Mouse (Mus musculus) embryonic facial prominence, embryonic 12.5 days (tissue): ENCODE data around the gene Rps19. TPM values are rescaled to one million over a fixed set of nuclear protein-coding genes. Genes with fewer than 3 reads are reported as not detected.
A peak's percentile ranks its signal among the peaks of the same experiment; 100 is the strongest.

Source experiments
- ATAC-seq: fragments of 200-750 bp; cut with Nextera tagmentation; 2 replicates; pipeline ENCODE4 v1.8.0; 2017; ENCODE audit not compliant: insufficient number of reproducible peaks, insufficient read depth, low FRiP score, low TSS enrichment
- H3K27ac ChIP-seq: fragments of 300-500 bp; sonication (generic); 2 replicates; pipeline ENCODE4 v1.5.1; 2016; ENCODE audit warnings: mild to moderate bottlenecking
- H3K27me3 ChIP-seq: fragments of 300-500 bp; sonication (generic); 2 replicates; pipeline ENCODE4 v1.6.1; 2016; ENCODE audit warnings: mild to moderate bottlenecking, moderate library complexity
- H3K36me3 ChIP-seq: fragments of 300-500 bp; sonication (generic); 2 replicates; pipeline ENCODE4 v1.6.1; 2016; ENCODE audit warnings: mild to moderate bottlenecking
- H3K4me1 ChIP-seq: fragments of 300-500 bp; sonication (generic); 2 replicates; pipeline ENCODE4 v1.6.1; 2016
- H3K4me2 ChIP-seq: fragments of 300-500 bp; sonication (generic); replicated peaks from 2 replicates; pipeline ENCODE4 v1.6.1; 2016; ENCODE audit warnings: mild to moderate bottlenecking, moderate library complexity
- H3K4me3 ChIP-seq: fragments of 300-500 bp; sonication (generic); 2 replicates; pipeline ENCODE4 v1.5.1; 2016; ENCODE audit warnings: mild to moderate bottlenecking
- H3K9ac ChIP-seq: fragments of 300-500 bp; sonication (generic); 2 replicates; pipeline ENCODE4 v1.6.1; 2016; ENCODE audit warnings: mild to moderate bottlenecking, moderate library complexity
- H3K9me3 ChIP-seq: fragments of 300-500 bp; sonication (generic); 2 replicates; pipeline ENCODE4 v1.6.1; 2016; ENCODE audit warnings: mild to moderate bottlenecking, moderate library complexity
- WGBS: fragments of 180-500 bp; shearing (Covaris S2); methylation state at CpG from one replicate; pipeline ENCODE4 v1.1.7; 2016; 5-methylcytosine and 5-hydroxymethylcytosine counted together
- polyA plus RNA-seq: library from polyadenylated mRNA; unstranded; fragments of >200 nt; fragmentation: Nextera tagmentation; extraction: Ambion mirVana; gene quantifications from 2 replicates; pipeline ENCODE4 v1.2.1, GENCODE M21; 2016

The Rps19 gene
- polyA plus RNA-seq, 1 experiment from 2014 or later: 2,196 TPM

- no peak overlapping the region for H3K27ac ChIP-seq
- H3K27me3 ChIP-seq: no peaks in the 10 kb centered on the region
- no peak overlapping the region for H3K9ac ChIP-seq
- H3K36me3 ChIP-seq: no peaks in the 10 kb centered on the region
- no peak overlapping the region for H3K4me2 ChIP-seq
- H3K4me3 ChIP-seq: no peak overlapping the region
- peaks cover 16% of the 10 kb centered on the region; the same call in 1 of the 2 replicates for H3K4me1 ChIP-seq
- no peaks in the 10 kb centered on the region for H3K9me3 ChIP-seq
- no peak for ATAC-seq
- WGBS: 44% methylated on average over 3 of the region's 3 CpGs
Observed at GRCm38 (mm10) chr7:24877588-24877987, 6.6 kb upstream of the Rps19 start.

GRCm38 (mm10) chr7:24879620-24880019 lies 4.6 kb upstream of the Rps19 start:
- Histone ChIP-seq H3K4me2 (no peak overlapping the region), H3K36me3 (no peaks in the 10 kb centered on the region), H3K4me1 (peaks cover 16% of the 10 kb centered on the region; the same call in 1 of the 2 replicates), H3K27me3 (no peaks in the 10 kb centered on the region), H3K9me3 (no peaks in the 10 kb centered on the region), H3K27ac (no peak overlapping the region), H3K4me3 (no peak overlapping the region), H3K9ac (no peak overlapping the region)
- no peak for ATAC-seq
- WGBS: 38% methylated on average over 2 of the region's 2 CpGs

- Histone ChIP-seq H3K27ac (no peak overlapping the region), H3K4me2 (no peak overlapping the region), H3K36me3 (peaks cover 23% of the 10 kb centered on the region), H3K4me3 (no peak overlapping the region), H3K4me1 (peaks cover 24% of the 10 kb centered on the region), H3K9ac (no peak overlapping the region), H3K9me3 (no peaks in the 10 kb centered on the region), H3K27me3 (no peaks in the 10 kb centered on the region)
- 90% methylated on average over 9 of the region's 9 CpGs for WGBS
- no peak for ATAC-seq
Observed at GRCm38 (mm10) chr7:24882416-24883199, 1.6 kb upstream of the Rps19 start.

GRCm38 (mm10) chr7:24884693-24885291 lies 621 bp downstream of the Rps19 start:
- Histone ChIP-seq H3K9me3 (no peaks in the 10 kb centered on the region), H3K9ac (peak overlapping the region; percentile 98), H3K27ac (peak overlapping the region; percentile 82), H3K4me1 (peaks cover 18% of the 10 kb centered on the region), H3K4me2 (peak overlapping the region; percentile 84), H3K36me3 (peaks cover 45% of the 10 kb centered on the region), H3K27me3 (no peaks in the 10 kb centered on the region), H3K4me3 (peak overlapping the region; percentile 87)
- ATAC-seq: no peak; the same call in 1 of the 2 replicates
- 0% methylated on average over 47 of the region's 47 CpGs for WGBS

GRCm38 (mm10) chr7:24885468-24886307 lies 1.5 kb downstream of the Rps19 start:
- Histone ChIP-seq H3K4me1 (peaks cover 18% of the 10 kb centered on the region), H3K27ac (0 out of 2 replicates have a peak overlapping the region, but pooled peaks have one; percentile 17), H3K27me3 (no peaks in the 10 kb centered on the region), H3K36me3 (peaks cover 50% of the 10 kb centered on the region), H3K9me3 (no peaks in the 10 kb centered on the region), H3K9ac (peak overlapping the region; percentile 98), H3K4me3 (peak overlapping the region; percentile 87), H3K4me2 (peak overlapping the region; percentile 84)
- ATAC-seq: no peak
- 41% methylated on average over 12 of the region's 12 CpGs for WGBS

- peak overlapping the region; percentile 87 for H3K4me3 ChIP-seq
- no peaks in the 10 kb centered on the region for H3K27me3 ChIP-seq
- no peak for ATAC-seq
- H3K4me2 ChIP-seq: peak overlapping the region; percentile 84
- peaks cover 55% of the 10 kb centered on the region for H3K36me3 ChIP-seq
- peaks cover 18% of the 10 kb centered on the region for H3K4me1 ChIP-seq
- 0 out of 2 replicates have a peak overlapping the region, but pooled peaks have one; percentile 17 for H3K27ac ChIP-seq
- peak overlapping the region; percentile 98 for H3K9ac ChIP-seq
- H3K9me3 ChIP-seq: no peaks in the 10 kb centered on the region
- 67% methylated on average over 4 of the region's 4 CpGs for whole genome bisulfite sequencing
Observed at GRCm38 (mm10) chr7:24886308-24886633, 2.1 kb downstream of the Rps19 start.

GRCm38 (mm10) chr7:24887096-24887495 lies 2.9 kb downstream of the Rps19 start:
- Histone ChIP-seq H3K4me3 (0 out of 2 replicates have a peak overlapping the region, but pooled peaks have one; percentile 87), H3K4me1 (peaks cover 18% of the 10 kb centered on the region), H3K27me3 (no peaks in the 10 kb centered on the region), H3K4me2 (peak overlapping the region; percentile 84; the same call in 1 of the 2 replicates), H3K9ac (peak overlapping the region; percentile 98; the same call in 1 of the 2 replicates), H3K27ac (0 out of 2 replicates have a peak overlapping the region, but pooled peaks have one; percentile 17), H3K9me3 (no peaks in the 10 kb centered on the region), H3K36me3 (peaks cover 57% of the 10 kb centered on the region)
- 74% methylated on average over 4 of the region's 4 CpGs for WGBS
- no peak for ATAC-seq

- peaks cover 18% of the 10 kb centered on the region for H3K4me1 ChIP-seq
- no peaks in the 10 kb centered on the region for H3K27me3 ChIP-seq
- no peaks in the 10 kb centered on the region for H3K9me3 ChIP-seq
- H3K36me3 ChIP-seq: peaks cover 57% of the 10 kb centered on the region
- H3K9ac ChIP-seq: no peak overlapping the region
- H3K27ac ChIP-seq: no peak overlapping the region
- ATAC-seq: no peak
- H3K4me3 ChIP-seq: no peak overlapping the region
- no peak overlapping the region for H3K4me2 ChIP-seq
- 81% methylated on average over 6 of the region's 6 CpGs for WGBS
Observed at GRCm38 (mm10) chr7:24889431-24890220, 5.5 kb downstream of the Rps19 start.

GRCm38 (mm10) chr7:24890281-24891216 lies 6.4 kb downstream of the Rps19 start:
- Histone ChIP-seq H3K27ac (no peak overlapping the region), H3K27me3 (no peaks in the 10 kb centered on the region), H3K4me1 (peaks cover 17% of the 10 kb centered on the region), H3K9me3 (no peaks in the 10 kb centered on the region), H3K4me3 (0 out of 2 replicates have a peak overlapping the region, but pooled peaks have one; percentile 1), H3K36me3 (peaks cover 55% of the 10 kb centered on the region), H3K4me2 (no peak overlapping the region), H3K9ac (no peak overlapping the region)
- WGBS: 29% methylated on average over 10 of the region's 10 CpGs
- ATAC-seq: no peak; the same call in 1 of the 2 replicates
